Mouse (Mus musculus) embryo, embryonic 9.5 days (tissue): ENCODE data around the gene Pdpr.
"Not testable (repeated sequence)": the region's sequence is repeated elsewhere in the genome, so short reads cannot be mapped to it uniquely, and the experiment has no call there.

Source experiments
- DNase-seq: peaks from one replicate; pipeline ENCODE4 v3.0.0-alpha.2; 2017; ENCODE audit errors: extremely low spot score

Pdpr gene

DNA sequence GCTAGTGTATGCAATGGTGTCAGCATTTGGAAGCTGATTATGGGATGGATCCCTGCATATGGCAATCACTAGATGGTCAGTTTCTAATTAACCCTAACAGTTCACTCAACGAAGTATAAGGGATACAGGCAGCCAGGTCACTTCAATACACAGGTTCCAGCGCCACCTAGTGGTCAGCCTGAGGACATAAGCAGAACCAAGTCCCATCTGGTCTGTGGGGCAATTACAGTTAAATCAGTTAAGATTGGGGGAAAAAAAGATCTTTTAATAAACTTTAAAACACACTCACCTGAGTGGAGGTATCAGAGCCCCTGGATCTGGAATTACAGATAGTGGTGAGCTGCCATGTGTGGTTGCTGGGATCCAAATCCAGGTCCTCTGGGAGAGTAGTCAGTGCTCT, 4.3 kb upstream of the Pdpr start:
- DNase-seq = peak; percentile 74

- DNase-seq = no peak
These were observed 2.7 kb upstream of the Pdpr start for GRCm38 (mm10) chr8:111091706-111092105.

- DNase-seq = not testable (repeated sequence)
These were observed 2.1 kb upstream of the Pdpr start, which contains the start of gene Clec18a for GRCm38 (mm10) chr8:111092326-111092725. Gene Clec18a (minus strand): TSS chr8:111092426.

DNA sequence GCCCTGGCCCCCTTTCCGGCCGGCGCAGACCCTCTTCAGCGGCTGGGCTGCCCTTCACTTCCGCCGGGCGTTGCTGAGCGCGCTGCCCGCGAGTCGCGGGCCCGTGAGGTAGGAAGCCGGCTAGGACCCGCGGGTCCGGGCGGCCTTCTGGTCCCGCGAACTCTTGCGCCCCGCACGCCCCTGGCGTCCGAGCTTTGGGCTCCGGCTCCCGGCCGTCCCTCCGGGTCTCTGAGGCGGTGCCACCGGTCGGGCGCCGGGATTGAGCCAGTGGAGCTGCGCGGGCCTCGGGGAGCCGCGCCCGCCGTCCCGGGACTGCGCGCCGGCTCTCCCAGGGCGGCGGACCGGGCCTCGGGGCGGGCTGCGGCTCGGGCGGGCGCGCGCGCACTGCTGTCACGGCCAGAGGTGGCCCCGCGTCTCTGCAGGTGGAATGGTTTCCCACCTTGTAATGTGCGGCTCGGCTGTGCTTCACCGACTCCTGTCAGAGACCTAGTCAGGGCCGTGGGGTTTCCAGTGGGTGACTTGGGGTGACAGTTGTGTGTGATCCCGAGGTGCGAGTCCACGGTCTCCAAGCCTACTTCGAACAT, 381 bp downstream of the Pdpr start:
- peak; percentile 4 for DNase-seq

DNA sequence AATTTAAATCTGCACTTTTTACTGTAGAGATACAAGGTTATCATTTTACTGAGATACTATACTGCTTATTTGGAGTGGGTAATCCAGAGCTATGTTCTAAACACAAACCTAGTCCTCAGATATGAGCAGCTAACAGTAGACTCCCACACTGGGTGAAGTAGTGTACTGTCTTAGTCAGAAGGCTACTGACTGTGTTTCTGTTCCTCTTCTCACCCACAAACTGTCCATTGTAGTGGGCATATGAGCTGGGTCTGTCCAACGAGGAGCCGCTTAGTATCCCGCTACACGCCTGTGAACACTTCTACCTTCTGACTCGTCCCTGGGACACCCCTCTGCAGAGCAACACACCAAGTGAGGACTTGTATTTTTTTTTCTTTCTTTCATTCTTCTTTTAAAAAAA, 20.5 kb downstream of the Pdpr start:
- no peak for DNase-seq

DNA sequence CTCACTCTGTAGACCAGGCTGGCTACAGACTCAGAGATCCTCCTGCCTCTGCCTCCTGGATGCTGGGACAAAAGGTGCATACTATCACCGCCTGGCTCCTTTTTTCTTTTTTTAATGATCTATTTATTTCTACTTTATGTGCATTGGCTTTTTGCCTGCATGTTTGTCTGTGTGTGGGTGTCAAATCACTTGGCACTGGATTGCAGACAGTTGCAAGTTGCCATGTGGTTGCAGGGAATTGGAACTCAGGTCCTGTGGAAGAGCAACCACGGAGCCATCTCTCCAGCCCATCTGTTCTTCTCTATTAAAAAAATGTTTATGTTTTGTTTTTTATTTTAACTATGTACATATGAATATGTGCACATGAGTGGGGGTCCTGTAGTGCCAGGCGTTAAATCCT, 25.1 kb downstream of the Pdpr start:
- no peak for DNase-seq

- no peak for DNase-seq
These were observed 36.3 kb downstream of the Pdpr start for GRCm38 (mm10) chr8:111130756-111131155.

DNA sequence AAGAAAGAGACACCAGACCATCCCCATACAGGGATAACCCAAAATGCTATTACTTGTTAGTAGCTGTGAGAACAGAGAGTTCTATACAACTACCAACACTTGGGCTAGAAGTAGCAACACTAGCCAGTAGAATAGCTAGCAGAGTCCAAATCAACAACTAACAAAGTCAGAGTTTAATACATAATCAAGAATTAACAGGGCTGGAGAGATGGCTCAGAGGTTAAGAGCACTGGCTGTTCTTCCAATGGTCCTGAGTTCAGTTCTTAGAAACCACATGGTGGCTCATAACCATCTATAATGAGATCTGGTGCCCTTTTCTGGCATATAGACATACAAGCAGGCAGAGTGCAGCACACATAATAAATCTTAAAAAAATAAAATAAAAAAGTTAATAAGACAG, 48.1 kb downstream of the Pdpr start:
- no peak for DNase-seq

GRCm38 (mm10) chr8:111144901-111145459, 50.5 kb downstream of the Pdpr start:
- DNase-seq = peak; percentile 15

GRCm38 (mm10) chr8:111145460-111146012, 51.1 kb downstream of the Pdpr start:
- peak; percentile 94 for DNase-seq

DNA sequence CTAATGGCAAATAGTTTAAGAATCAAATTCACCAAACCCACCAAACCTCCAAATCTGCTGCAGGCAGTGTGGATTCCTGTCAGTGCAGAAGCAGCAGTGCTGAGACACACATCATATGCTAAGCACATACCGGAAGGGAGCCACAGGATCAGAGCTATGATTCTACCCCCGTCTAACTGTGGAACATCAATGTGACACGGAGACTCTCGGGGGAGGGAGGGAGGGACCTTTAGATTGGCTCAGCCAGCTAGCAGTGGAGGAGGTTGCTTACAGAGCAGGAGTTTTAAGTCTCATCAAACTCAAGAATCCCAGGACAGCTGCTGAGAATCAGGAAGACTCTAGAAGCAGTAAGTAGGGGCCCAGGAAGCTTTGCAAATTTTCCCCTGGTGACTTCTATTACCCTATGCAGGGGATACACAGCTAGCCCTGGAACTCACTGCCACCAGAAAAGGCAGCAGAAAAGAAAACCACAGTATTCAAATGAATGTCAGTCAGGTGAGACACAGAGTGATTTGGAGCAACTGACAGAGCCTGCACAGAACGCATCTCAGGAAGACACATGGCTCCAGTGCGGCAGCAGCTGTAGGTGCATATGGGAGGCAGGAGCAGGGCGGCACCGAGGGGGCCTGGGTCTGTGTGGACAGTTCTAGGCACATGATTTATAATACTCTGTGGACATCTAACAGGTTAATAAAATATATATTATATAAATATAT, 61.4 kb downstream of the Pdpr start:
- no peak for DNase-seq

DNA sequence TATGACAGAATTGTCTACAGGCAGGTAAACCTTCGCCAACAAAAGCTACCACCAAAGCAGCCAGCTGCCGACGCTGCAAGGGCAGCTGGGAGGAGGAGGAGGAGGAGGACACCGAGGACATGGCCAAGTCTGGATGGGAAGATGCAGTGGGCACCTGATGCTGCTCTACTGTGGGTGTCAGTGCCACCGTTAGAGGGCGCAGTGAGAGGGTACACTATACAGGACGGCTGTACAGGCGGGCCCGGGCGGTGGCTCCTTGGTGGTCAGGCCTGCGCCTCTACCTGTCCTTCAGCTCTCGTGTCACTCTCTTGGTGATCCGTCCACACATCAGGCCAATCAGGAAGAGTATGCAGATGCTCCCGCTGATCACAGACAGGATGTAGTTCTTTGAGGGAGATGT, 63.2 kb downstream of the Pdpr start:
- DNase-seq = peak; percentile 60

- no peak for DNase-seq
These were observed 77.2 kb downstream of the Pdpr start for GRCm38 (mm10) chr8:111171661-111172060.

GRCm38 (mm10) chr8:111185472-111185947, 91.1 kb downstream of the Pdpr start:
- DNase-seq = no peak
